Mouse (Mus musculus): ENCODE measurements around the gene Fkbp5. TPM values are rescaled to one million over a fixed set of nuclear protein-coding genes. Genes with fewer than 3 reads are reported as not detected.

Gene Fkbp5
- polyA plus RNA-seq, 1 experiment from 2014 or later = 16.2 TPM

GRCm38 (mm10) chr17:28532557-28532956 is 15.2 kb upstream of the Fkbp5 start:
- TF ChIP-seq CTCF (IDR thresholded peaks at IDR 0.05; ENCODE audit: low read depth) = no peak
- ATAC-seq (replicated peaks; ENCODE audit: low FRiP score, low read depth) (no peak), DNase-seq (ENCODE audit: low spot score) (no peak)
- Histone ChIP-seq H3K36me3 (ENCODE audit: insufficient read depth, low read length) (no peaks in the 10 kb centered on the region), H3K4me1 (replicated peaks; ENCODE audit: insufficient read depth, low read length) (0 out of 2 replicates have a peak, but pooled peaks cover 7% of the 10 kb centered on the region), H3K27ac (no peak overlapping the region), H3K27me3 (ENCODE audit: insufficient read depth, low read length) (no peaks in the 10 kb centered on the region), H3K9me3 (replicated peaks; ENCODE audit: low read length) (no peaks in the 10 kb centered on the region), H3K9ac (ENCODE audit: low read depth, low read length) (no peak overlapping the region), H3K4me2 (ENCODE audit: low read length) (no peak overlapping the region), H3K4me3 (replicated peaks; ENCODE audit: low read depth, low read length) (no peak overlapping the region)
- WGBS = 80% methylated on average over 7 of the region's 7 CpGs

GRCm38 (mm10) chr17:28531946-28532345 is 14.6 kb upstream of the Fkbp5 start:
- ATAC-seq (replicated peaks; ENCODE audit: low FRiP score, low read depth) = peak; percentile 58; the same call in 1 of the 2 replicates
- no peak overlapping the region for H3K4me3 ChIP-seq (replicated peaks; ENCODE audit: low read depth, low read length)
- H3K36me3 ChIP-seq (ENCODE audit: insufficient read depth, low read length) = no peaks in the 10 kb centered on the region
- no peaks in the 10 kb centered on the region for H3K9me3 ChIP-seq (replicated peaks; ENCODE audit: low read length)
- no peak overlapping the region for H3K9ac ChIP-seq (ENCODE audit: low read depth, low read length)
- no peak overlapping the region for H3K27ac ChIP-seq
- TF ChIP-seq CTCF (IDR thresholded peaks at IDR 0.05; ENCODE audit: low read depth) = no peak
- 10% methylated on average over 18 of the region's 18 CpGs for WGBS
- H3K4me1 ChIP-seq (replicated peaks; ENCODE audit: insufficient read depth, low read length) = 0 out of 2 replicates have a peak, but pooled peaks cover 10% of the 10 kb centered on the region
- peak overlapping the region; percentile 39 for H3K4me2 ChIP-seq (ENCODE audit: low read length)
- peak; percentile 53 for DNase-seq (ENCODE audit: low spot score)
- H3K27me3 ChIP-seq (ENCODE audit: insufficient read depth, low read length) = no peaks in the 10 kb centered on the region

- Histone ChIP-seq H3K9ac (ENCODE audit: low read depth, low read length) (no peak within 1 kb of the TSS), H3K27me3 (ENCODE audit: insufficient read depth, low read length) (no peaks in the 10 kb centered on the region), H3K36me3 (ENCODE audit: insufficient read depth, low read length) (no peaks in the 10 kb centered on the region), H3K27ac (no peak within 1 kb of the TSS), H3K4me3 (replicated peaks; ENCODE audit: low read depth, low read length) (no peak within 1 kb of the TSS), H3K9me3 (replicated peaks; ENCODE audit: low read length) (no peaks in the 10 kb centered on the region), H3K4me2 (ENCODE audit: low read length) (no peak within 1 kb of the TSS), H3K4me1 (replicated peaks; ENCODE audit: insufficient read depth, low read length) (0 out of 2 replicates have a peak, but pooled peaks cover 10% of the 10 kb centered on the region)
- 91% methylated on average over 6 of the region's 6 CpGs for WGBS
- DNase-seq (ENCODE audit: low spot score) (no peak), ATAC-seq (replicated peaks; ENCODE audit: low FRiP score, low read depth) (no peak)
- no peak for TF ChIP-seq CTCF (IDR thresholded peaks at IDR 0.05; ENCODE audit: low read depth)
Observed at GRCm38 (mm10) chr17:28530506-28530905, 13.2 kb upstream of the Fkbp5 start, which contains the start of gene Armc12. Gene Armc12 (plus strand): TSS chr17:28530806.

- Histone ChIP-seq H3K27ac (no peak overlapping the region), H3K4me1 (replicated peaks; ENCODE audit: insufficient read depth, low read length) (0 out of 2 replicates have a peak, but pooled peaks cover 10% of the 10 kb centered on the region), H3K9me3 (replicated peaks; ENCODE audit: low read length) (no peaks in the 10 kb centered on the region), H3K4me3 (replicated peaks; ENCODE audit: low read depth, low read length) (no peak overlapping the region), H3K27me3 (ENCODE audit: insufficient read depth, low read length) (no peaks in the 10 kb centered on the region), H3K4me2 (ENCODE audit: low read length) (no peak overlapping the region), H3K36me3 (ENCODE audit: insufficient read depth, low read length) (no peaks in the 10 kb centered on the region), H3K9ac (ENCODE audit: low read depth, low read length) (no peak overlapping the region)
- 58% methylated on average over 4 of the region's 4 CpGs for WGBS
- ATAC-seq (replicated peaks; ENCODE audit: low FRiP score, low read depth) (no peak), DNase-seq (ENCODE audit: low spot score) (no peak)
- no peak for TF ChIP-seq CTCF (IDR thresholded peaks at IDR 0.05; ENCODE audit: low read depth)
Observed at GRCm38 (mm10) chr17:28529116-28529515, 11.8 kb upstream of the Fkbp5 start.

- DNase-seq (ENCODE audit: low spot score) = peak; percentile 92
- Histone ChIP-seq H3K4me3 (replicated peaks; ENCODE audit: low read depth, low read length) (no peak overlapping the region), H3K36me3 (ENCODE audit: insufficient read depth, low read length) (no peaks in the 10 kb centered on the region), H3K4me1 (replicated peaks; ENCODE audit: insufficient read depth, low read length) (0 out of 2 replicates have a peak, but pooled peaks cover 14% of the 10 kb centered on the region), H3K9ac (ENCODE audit: low read depth, low read length) (peak overlapping the region; percentile 27; the same call in 1 of the 2 replicates), H3K9me3 (replicated peaks; ENCODE audit: low read length) (no peaks in the 10 kb centered on the region), H3K27ac (no peak overlapping the region), H3K27me3 (ENCODE audit: insufficient read depth, low read length) (no peaks in the 10 kb centered on the region), H3K4me2 (ENCODE audit: low read length) (peak overlapping the region; percentile 32)
- WGBS = 4% methylated on average over 6 of the region's 6 CpGs
- no peak for ATAC-seq (replicated peaks; ENCODE audit: low FRiP score, low read depth)
- TF ChIP-seq CTCF (IDR thresholded peaks at IDR 0.05; ENCODE audit: low read depth) = peak; percentile 97
Observed at GRCm38 (mm10) chr17:28528043-28528351, 10.7 kb upstream of the Fkbp5 start.

GRCm38 (mm10) chr17:28527184-28528042 is 10.1 kb upstream of the Fkbp5 start:
- H3K9me3 ChIP-seq (replicated peaks; ENCODE audit: low read length) = no peaks in the 10 kb centered on the region
- H3K27me3 ChIP-seq (ENCODE audit: insufficient read depth, low read length) = no peaks in the 10 kb centered on the region
- peak overlapping the region; percentile 32 for H3K4me2 ChIP-seq (ENCODE audit: low read length)
- H3K4me3 ChIP-seq (replicated peaks; ENCODE audit: low read depth, low read length) = no peak overlapping the region
- H3K4me1 ChIP-seq (replicated peaks; ENCODE audit: insufficient read depth, low read length) = 0 out of 2 replicates have a peak, but pooled peaks cover 14% of the 10 kb centered on the region
- H3K27ac ChIP-seq = no peak overlapping the region
- no peaks in the 10 kb centered on the region for H3K36me3 ChIP-seq (ENCODE audit: insufficient read depth, low read length)
- no peak for DNase-seq (ENCODE audit: low spot score)
- WGBS = 37% methylated on average over 12 of the region's 12 CpGs
- peak overlapping the region; percentile 27; the same call in 1 of the 2 replicates for H3K9ac ChIP-seq (ENCODE audit: low read depth, low read length)
- no peak for ATAC-seq (replicated peaks; ENCODE audit: low FRiP score, low read depth)
- no peak for TF ChIP-seq CTCF (IDR thresholded peaks at IDR 0.05; ENCODE audit: low read depth)

Measured in kidney, postnatal 0 days (tissue).